Mouse (Mus musculus): ENCODE results near the gene Nup205. TPM values are rescaled to one million over a fixed set of nuclear protein-coding genes. Genes with fewer than 3 reads are reported as not detected.
A peak's percentile ranks its signal among the peaks of the same experiment; 100 is the strongest.

Nup205 gene
- polyA plus RNA-seq, 1 experiment from 2014 or later: 73.0 TPM

- 59% methylated on average over 9 of the region's 9 CpGs for WGBS
- Histone ChIP-seq H3K27ac (ENCODE audit: low read depth, low read length) (no peak overlapping the region), H3K9me3 (ENCODE audit: control insufficient read depth, low read length) (no peaks in the 10 kb centered on the region), H3K4me3 (ENCODE audit: low read depth, low read length) (no peak overlapping the region; the same call in 1 of the 2 replicates), H3K4me1 (replicated peaks; ENCODE audit: control insufficient read depth, insufficient read depth, low read length) (peaks cover 9% of the 10 kb centered on the region), H3K9ac (ENCODE audit: low read length) (0 out of 2 replicates have a peak overlapping the region, but pooled peaks have one; percentile 1), H3K36me3 (ENCODE audit: control insufficient read depth, insufficient read depth, low read length) (no peaks in the 10 kb centered on the region), H3K4me2 (ENCODE audit: low read depth, low read length, severe bottlenecking) (peak overlapping the region; percentile 22; the same call in 1 of the 2 replicates), H3K27me3 (ENCODE audit: control insufficient read depth, insufficient read depth, low read length) (no peaks in the 10 kb centered on the region)
- ATAC-seq (replicated peaks; ENCODE audit: low FRiP score): no peak
- DNase-seq (ENCODE audit: low spot score): no peak
Measured at GRCm38 (mm10) chr6:35254136-35254904, 77.1 kb downstream of the Nup205 start.

DNA sequence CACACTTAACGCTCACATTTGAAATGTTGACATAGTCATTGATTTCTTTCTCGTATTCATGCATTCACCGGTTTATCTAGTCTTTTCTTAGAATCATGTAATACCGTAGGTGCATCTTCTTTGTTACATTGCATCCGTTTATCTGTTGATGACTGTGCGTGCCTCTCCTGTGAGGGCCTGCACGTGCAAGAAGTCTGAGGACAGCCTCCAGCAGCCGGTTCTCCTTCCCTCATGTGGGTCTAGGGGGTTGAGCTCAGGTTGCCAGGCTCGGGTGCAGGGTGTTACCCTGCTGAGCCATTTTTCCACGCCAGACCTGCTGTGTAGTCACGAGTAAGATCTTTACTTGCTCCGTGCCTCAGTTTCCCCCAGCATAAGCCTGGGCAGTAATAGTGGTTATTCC lies 77.8 kb downstream of the Nup205 start:
- Histone ChIP-seq H3K27me3 (ENCODE audit: control insufficient read depth, insufficient read depth, low read length) (no peaks in the 10 kb centered on the region), H3K27ac (ENCODE audit: low read depth, low read length) (no peak overlapping the region), H3K36me3 (ENCODE audit: control insufficient read depth, insufficient read depth, low read length) (no peaks in the 10 kb centered on the region), H3K4me1 (replicated peaks; ENCODE audit: control insufficient read depth, insufficient read depth, low read length) (peaks cover 9% of the 10 kb centered on the region), H3K9ac (ENCODE audit: low read length) (no peak overlapping the region), H3K9me3 (ENCODE audit: control insufficient read depth, low read length) (no peaks in the 10 kb centered on the region), H3K4me3 (ENCODE audit: low read depth, low read length) (no peak overlapping the region), H3K4me2 (ENCODE audit: low read depth, low read length, severe bottlenecking) (peak overlapping the region; percentile 22; the same call in 1 of the 2 replicates)
- DNase-seq (ENCODE audit: low spot score) (no peak), ATAC-seq (replicated peaks; ENCODE audit: low FRiP score) (no peak)
- WGBS: 78% methylated on average over 12 of the region's 12 CpGs

- Histone ChIP-seq H3K4me3 (ENCODE audit: low read depth, low read length) (no peak overlapping the region), H3K27ac (ENCODE audit: low read depth, low read length) (no peak overlapping the region), H3K9me3 (ENCODE audit: control insufficient read depth, low read length) (no peaks in the 10 kb centered on the region), H3K4me2 (ENCODE audit: low read depth, low read length, severe bottlenecking) (no peak overlapping the region), H3K9ac (ENCODE audit: low read length) (no peak overlapping the region), H3K27me3 (ENCODE audit: control insufficient read depth, insufficient read depth, low read length) (no peaks in the 10 kb centered on the region), H3K4me1 (replicated peaks; ENCODE audit: control insufficient read depth, insufficient read depth, low read length) (peaks cover 9% of the 10 kb centered on the region), H3K36me3 (ENCODE audit: control insufficient read depth, insufficient read depth, low read length) (no peaks in the 10 kb centered on the region)
- 92% methylated on average over 7 of the region's 7 CpGs for WGBS
- DNase-seq (ENCODE audit: low spot score): no peak
- no peak for ATAC-seq (replicated peaks; ENCODE audit: low FRiP score)
Measured at GRCm38 (mm10) chr6:35256691-35257090, 79.5 kb downstream of the Nup205 start.

DNA sequence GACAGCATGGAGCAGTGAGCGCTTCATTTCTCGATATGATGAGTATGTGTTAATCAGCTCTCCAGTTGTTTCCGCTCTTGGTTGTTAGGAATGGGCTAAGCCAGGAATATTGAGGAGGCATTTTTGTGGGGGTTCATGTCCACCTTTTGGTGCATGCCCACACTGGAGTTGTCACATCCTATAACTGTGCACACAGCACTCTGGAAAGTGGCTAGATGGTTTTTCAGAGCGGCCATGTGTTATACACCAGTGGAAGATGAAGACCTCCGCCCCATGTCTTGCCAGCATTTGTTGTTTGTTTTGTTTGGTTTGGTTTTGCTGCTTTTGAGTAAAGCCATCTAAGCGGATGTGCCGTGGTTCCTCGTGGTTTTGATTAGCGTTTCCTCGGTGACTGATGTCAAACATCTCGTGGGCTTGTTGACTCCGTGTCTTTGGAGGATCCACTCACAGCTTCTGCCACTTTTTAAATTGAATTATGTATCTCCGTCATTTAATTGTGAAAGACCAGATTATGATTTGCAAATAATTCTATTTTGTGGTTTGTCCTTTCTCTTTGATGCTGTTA lies 80.5 kb downstream of the Nup205 start:
- DNase-seq (ENCODE audit: low spot score) (no peak), ATAC-seq (replicated peaks; ENCODE audit: low FRiP score) (no peak)
- H3K4me3 ChIP-seq (ENCODE audit: low read depth, low read length): no peak overlapping the region
- H3K9ac ChIP-seq (ENCODE audit: low read length): no peak overlapping the region
- no peaks in the 10 kb centered on the region for H3K27me3 ChIP-seq (ENCODE audit: control insufficient read depth, insufficient read depth, low read length)
- no peaks in the 10 kb centered on the region for H3K9me3 ChIP-seq (ENCODE audit: control insufficient read depth, low read length)
- H3K4me2 ChIP-seq (ENCODE audit: low read depth, low read length, severe bottlenecking): no peak overlapping the region
- H3K36me3 ChIP-seq (ENCODE audit: control insufficient read depth, insufficient read depth, low read length): no peaks in the 10 kb centered on the region
- H3K27ac ChIP-seq (ENCODE audit: low read depth, low read length): no peak overlapping the region
- peaks cover 9% of the 10 kb centered on the region for H3K4me1 ChIP-seq (replicated peaks; ENCODE audit: control insufficient read depth, insufficient read depth, low read length)
- WGBS: 91% methylated on average over 13 of the region's 13 CpGs

DNA sequence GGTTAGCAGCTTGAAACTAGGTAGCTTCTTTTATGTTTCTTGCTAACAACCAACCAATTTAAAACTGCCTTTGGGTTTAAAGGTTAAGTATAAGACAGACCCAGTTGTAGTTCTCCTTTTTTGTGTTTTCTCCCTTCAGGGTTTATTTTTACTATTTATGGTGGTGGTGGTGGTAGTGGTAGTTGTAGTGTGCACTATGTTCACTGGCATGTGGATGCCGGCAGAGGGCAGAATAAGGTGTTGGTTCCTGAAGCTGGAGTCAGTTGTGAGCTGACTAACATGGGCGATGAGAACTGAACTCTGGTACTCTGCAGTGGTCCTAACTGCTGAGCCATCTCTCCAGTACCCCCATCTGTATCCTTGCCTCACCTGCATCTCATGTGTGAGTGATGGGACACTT lies 81.7 kb downstream of the Nup205 start:
- 96% methylated on average over 2 of the region's 2 CpGs for WGBS
- ATAC-seq (replicated peaks; ENCODE audit: low FRiP score): no peak
- Histone ChIP-seq H3K4me2 (ENCODE audit: low read depth, low read length, severe bottlenecking) (no peak overlapping the region), H3K36me3 (ENCODE audit: control insufficient read depth, insufficient read depth, low read length) (no peaks in the 10 kb centered on the region; the same call in 1 of the 2 replicates), H3K9me3 (ENCODE audit: control insufficient read depth, low read length) (no peaks in the 10 kb centered on the region), H3K9ac (ENCODE audit: low read length) (no peak overlapping the region), H3K4me1 (replicated peaks; ENCODE audit: control insufficient read depth, insufficient read depth, low read length) (peaks cover 6% of the 10 kb centered on the region), H3K27me3 (ENCODE audit: control insufficient read depth, insufficient read depth, low read length) (no peaks in the 10 kb centered on the region), H3K27ac (ENCODE audit: low read depth, low read length) (no peak overlapping the region), H3K4me3 (ENCODE audit: low read depth, low read length) (no peak overlapping the region)
- no peak for DNase-seq (ENCODE audit: low spot score)

DNA sequence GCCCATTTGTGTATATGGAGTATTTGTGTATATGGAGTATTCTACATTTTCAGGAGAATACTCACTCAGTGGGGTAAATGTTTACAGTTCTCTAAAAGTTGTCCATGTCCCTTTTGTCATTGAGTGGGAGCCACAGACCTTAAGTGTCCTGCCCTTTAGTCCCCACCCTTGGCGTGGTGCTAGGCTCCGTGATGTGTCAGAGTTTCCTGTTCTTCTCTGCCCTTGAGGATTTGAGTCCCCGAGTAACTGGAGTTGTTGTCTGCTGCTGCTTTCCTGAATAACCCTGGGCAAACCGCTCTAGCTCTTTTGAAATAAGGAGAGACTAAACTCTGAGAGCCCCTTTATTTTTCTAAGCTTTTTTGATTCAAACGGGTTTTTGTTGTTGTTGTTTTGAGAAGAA lies 82.3 kb downstream of the Nup205 start:
- H3K4me2 ChIP-seq (ENCODE audit: low read depth, low read length, severe bottlenecking): no peak overlapping the region
- no peak overlapping the region for H3K27ac ChIP-seq (ENCODE audit: low read depth, low read length)
- H3K4me1 ChIP-seq (replicated peaks; ENCODE audit: control insufficient read depth, insufficient read depth, low read length): peaks cover 3% of the 10 kb centered on the region
- H3K27me3 ChIP-seq (ENCODE audit: control insufficient read depth, insufficient read depth, low read length): no peaks in the 10 kb centered on the region
- 78% methylated on average over 5 of the region's 5 CpGs for WGBS
- no peak overlapping the region for H3K9ac ChIP-seq (ENCODE audit: low read length)
- ATAC-seq (replicated peaks; ENCODE audit: low FRiP score) (no peak), DNase-seq (ENCODE audit: low spot score) (no peak)
- no peaks in the 10 kb centered on the region; the same call in 1 of the 2 replicates for H3K36me3 ChIP-seq (ENCODE audit: control insufficient read depth, insufficient read depth, low read length)
- H3K9me3 ChIP-seq (ENCODE audit: control insufficient read depth, low read length): no peaks in the 10 kb centered on the region
- no peak overlapping the region for H3K4me3 ChIP-seq (ENCODE audit: low read depth, low read length)

- WGBS: 92% methylated on average over 7 of the region's 7 CpGs
- H3K27ac ChIP-seq (ENCODE audit: low read depth, low read length): no peak overlapping the region
- DNase-seq (ENCODE audit: low spot score) (no peak), ATAC-seq (replicated peaks; ENCODE audit: low FRiP score) (no peak)
- no peak overlapping the region for H3K4me2 ChIP-seq (ENCODE audit: low read depth, low read length, severe bottlenecking)
- no peak overlapping the region for H3K4me3 ChIP-seq (ENCODE audit: low read depth, low read length)
- H3K36me3 ChIP-seq (ENCODE audit: control insufficient read depth, insufficient read depth, low read length): no peaks in the 10 kb centered on the region; the same call in 1 of the 2 replicates
- no peaks in the 10 kb centered on the region for H3K9me3 ChIP-seq (ENCODE audit: control insufficient read depth, low read length)
- H3K4me1 ChIP-seq (replicated peaks; ENCODE audit: control insufficient read depth, insufficient read depth, low read length): no peaks in the 10 kb centered on the region
- no peak overlapping the region for H3K9ac ChIP-seq (ENCODE audit: low read length)
- H3K27me3 ChIP-seq (ENCODE audit: control insufficient read depth, insufficient read depth, low read length): no peaks in the 10 kb centered on the region
Measured at GRCm38 (mm10) chr6:35260531-35260930, 83.3 kb downstream of the Nup205 start.

GRCm38 (mm10) chr6:35265580-35266278 lies 88.5 kb downstream of the Nup205 start:
- no peak overlapping the region for H3K4me2 ChIP-seq (ENCODE audit: low read depth, low read length, severe bottlenecking)
- H3K27me3 ChIP-seq (ENCODE audit: control insufficient read depth, insufficient read depth, low read length): no peaks in the 10 kb centered on the region
- ATAC-seq (replicated peaks; ENCODE audit: low FRiP score) (no peak), DNase-seq (ENCODE audit: low spot score) (no peak)
- H3K9ac ChIP-seq (ENCODE audit: low read length): no peak overlapping the region
- no peaks in the 10 kb centered on the region for H3K4me1 ChIP-seq (replicated peaks; ENCODE audit: control insufficient read depth, insufficient read depth, low read length)
- no peak overlapping the region for H3K27ac ChIP-seq (ENCODE audit: low read depth, low read length)
- H3K4me3 ChIP-seq (ENCODE audit: low read depth, low read length): no peak overlapping the region
- 91% methylated on average over 15 of the region's 15 CpGs for WGBS
- no peaks in the 10 kb centered on the region for H3K9me3 ChIP-seq (ENCODE audit: control insufficient read depth, low read length)
- H3K36me3 ChIP-seq (ENCODE audit: control insufficient read depth, insufficient read depth, low read length): no peaks in the 10 kb centered on the region; the same call in 1 of the 2 replicates
